Mouse (Mus musculus) heart, adult 2 months (tissue): ENCODE data around the gene Cd200. TPM values are rescaled to one million over a fixed set of nuclear protein-coding genes. Genes with fewer than 3 reads are reported as not detected.
"Not testable (repeated sequence)": the region's sequence is repeated elsewhere in the genome, so short reads cannot be mapped to it uniquely, and the experiment has no call there.

Experiments used
- DNase-seq, 2 experiments: peaks; one replicate each; pipeline ENCODE4 v3.0.0; 2021
- H3K27ac ChIP-seq: fragments of 200-600 bp; 2 replicates; pipeline ENCODE4 v1.8.1; 2022
- H3K27me3 ChIP-seq: fragments of 200-500 bp; 2 replicates; pipeline ENCODE4 v1.6.1; 2012; ENCODE audit warnings: mild to moderate bottlenecking, low read length, inconsistent platforms, mixed read lengths; ENCODE audit not compliant: control insufficient read depth, insufficient read depth
- H3K36me3 ChIP-seq: fragments of 200-500 bp; 2 replicates; pipeline ENCODE4 v1.6.1; 2012; ENCODE audit warnings: low read length, inconsistent platforms; ENCODE audit not compliant: control insufficient read depth, insufficient read depth
- H3K4me1 ChIP-seq: fragments of 200-500 bp; 2 replicates; pipeline ENCODE4 v1.6.1; 2011; ENCODE audit warnings: low read length; ENCODE audit not compliant: control insufficient read depth, insufficient read depth
- H3K4me3 ChIP-seq: fragments of 200-600 bp; 2 replicates; pipeline ENCODE4 v1.8.1; 2022
- H3K79me2 ChIP-seq: fragments of 200-500 bp; replicated peaks from 2 replicates; pipeline ENCODE4 v1.6.1; 2012; ENCODE audit warnings: mild to moderate bottlenecking, inconsistent platforms, low read length, moderate library complexity, mixed read lengths; ENCODE audit not compliant: control insufficient read depth, insufficient read depth
- H3K9ac ChIP-seq: fragments of 200-500 bp; 2 replicates; pipeline ENCODE4 v1.6.1; 2012; ENCODE audit warnings: low read depth, mild to moderate bottlenecking, control low read depth, inconsistent platforms, low read length, mixed read lengths
- CTCF ChIP-seq: fragments of 200-600 bp; IDR thresholded peaks from 2 replicates; pipeline ENCODE4 v1.8.1; 2022; ENCODE audit warnings: antibody characterized with exemption, mild to moderate bottlenecking, moderate library complexity
- EP300 ChIP-seq: fragments of 200-500 bp; IDR thresholded peaks from 2 replicates; pipeline ENCODE4 v1.6.1; 2011; ENCODE audit warnings: low read depth, low read length, control low read depth; ENCODE audit not compliant: insufficient read depth
- POLR2A ChIP-seq: fragments of 200-500 bp; IDR thresholded peaks from 2 replicates; pipeline ENCODE4 v1.6.1; 2011; ENCODE audit warnings: mild to moderate bottlenecking, low read depth, low read length, control low read depth; ENCODE audit not compliant: insufficient read depth
- WGBS: fragments of 180-500 bp; shearing (Covaris S2); methylation state at CpG from one replicate; pipeline ENCODE4 v1.1.7; 2018; 5-methylcytosine and 5-hydroxymethylcytosine counted together
- intact Hi-C: fragments of 180-260 bp; cut with DNase I; formaldehyde crosslinking; loops from one replicate; pipeline ENCODE4 v1.15.1; 2025
- long read RNA-seq: library from polyadenylated mRNA; stranded (forward); transcript quantifications from one replicate; pipeline ENCODE4 v2.0.0, GENCODE M21; 2021
- polyA plus RNA-seq: library from polyadenylated mRNA; depleted of rRNA; stranded (reverse); fragments of >200 nt; gene quantifications from 2 replicates; pipeline ENCODE4 v1.2.3, GENCODE M21; 2012; rRNA removed
- total RNA-seq, 2 experiments: library from RNA; stranded (reverse); gene quantifications; 2 replicates each; pipeline ENCODE4 v1.2.3; 2021

Cd200 gene
- total RNA-seq (10 to 100 TPM; 63.6 to 69.3 TPM), polyA plus RNA-seq (90.0 and 99.3 TPM in 2 replicates)
- long read RNA-seq, transcript Cd200-202 (6 exons, 2,347 nt), result major isoform, 17 of 46 reads
- long read RNA-seq, transcript Cd200-210 (2 exons, 281 nt), result minor isoform, 8 of 46 reads
- long read RNA-seq, partial matches to known transcripts, result 1 of 46 reads
- long read RNA-seq, other reads (novel, unspliced or antisense), result 20 of 46 reads

DNA sequence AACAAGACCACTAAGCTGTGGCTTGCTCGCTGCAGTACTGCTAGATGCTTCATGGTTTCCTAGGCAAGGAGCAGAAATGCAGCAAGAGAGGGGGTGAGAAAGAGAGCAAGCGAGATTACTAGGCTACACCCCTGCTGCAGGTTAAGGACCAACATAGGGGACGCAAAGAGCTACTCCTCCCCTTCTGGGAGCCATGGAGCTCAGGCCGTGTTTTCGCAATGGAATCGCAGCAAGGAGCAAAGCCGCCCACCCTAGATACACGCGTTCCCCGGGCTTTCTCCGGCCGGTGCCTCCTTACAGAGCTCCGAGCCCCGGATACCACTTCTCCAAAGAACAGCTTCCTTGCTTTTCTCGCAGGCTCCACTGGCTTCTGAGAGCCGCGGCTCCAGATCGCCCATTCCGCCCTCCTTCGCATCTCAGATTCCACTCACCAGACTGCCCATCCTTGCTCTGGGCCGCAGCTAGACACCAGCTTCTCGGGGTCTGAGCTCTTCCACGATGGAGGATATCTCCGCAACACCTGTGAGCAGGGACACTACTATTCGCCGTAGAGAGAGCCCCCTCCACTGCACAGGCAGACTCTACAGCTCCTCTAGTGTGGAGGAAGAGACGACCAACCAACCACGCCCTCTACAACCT, at the start of gene Cd200:
Cd200 (minus strand) TSS at position 629 of the 639 bp plus-strand sequence.
- peaks cover 4% of the 10 kb centered on the region for H3K4me1 ChIP-seq
- TF ChIP-seq POLR2A (peak; percentile 98), EP300 (peak; percentile 68; the same call in 1 of the 2 replicates), CTCF (peak; percentile 61)
- intact Hi-C loops, result loop anchor here (2.0 to 5.0 kb wide), 2 partner anchors 61 to 78 kb away; no protein-coding TSS in a partner anchor
- DNase-seq, result peak; percentile 77 to 80
- peak within 1 kb of the TSS; percentile 96 for H3K9ac ChIP-seq
- peak within 1 kb of the TSS; percentile 97 for H3K27ac ChIP-seq
- 1% methylated on average over 28 of the region's 28 CpGs for WGBS
- H3K4me3 ChIP-seq, result peak within 1 kb of the TSS; percentile 79
- peaks cover 3% of the 10 kb centered on the region; the same call in 1 of the 2 replicates for H3K79me2 ChIP-seq
- no peaks in the 10 kb centered on the region for H3K27me3 ChIP-seq
- peaks cover 27% of the 10 kb centered on the region for H3K36me3 ChIP-seq

- intact Hi-C loops, result no loop called here
- Histone ChIP-seq H3K27me3 (no peaks in the 10 kb centered on the region), H3K27ac (no peak overlapping the region), H3K79me2 (no peaks in the 10 kb centered on the region), H3K4me1 (no peaks in the 10 kb centered on the region), H3K4me3 (no peak overlapping the region), H3K9ac (no peak overlapping the region), H3K36me3 (no peaks in the 10 kb centered on the region)
- no peak for DNase-seq
- TF ChIP-seq CTCF, result no peak
- no peak for TF ChIP-seq POLR2A
- no peak for TF ChIP-seq EP300
These were observed 45.9 kb upstream of the Cd200 start for GRCm38 (mm10) chr16:45454762-45455161.

GRCm38 (mm10) chr16:45437230-45437739, 28.4 kb upstream of the Cd200 start:
- intact Hi-C loops, result no loop called here
- H3K79me2 ChIP-seq, result no peaks in the 10 kb centered on the region
- H3K27me3 ChIP-seq, result no peaks in the 10 kb centered on the region
- 88% methylated on average over 1 of the region's 1 CpGs for WGBS
- no peak for TF ChIP-seq CTCF
- TF ChIP-seq POLR2A, result no peak
- TF ChIP-seq EP300, result no peak
- no peak overlapping the region for H3K4me3 ChIP-seq
- no peak overlapping the region for H3K27ac ChIP-seq
- H3K4me1 ChIP-seq, result no peaks in the 10 kb centered on the region
- no peak for DNase-seq
- H3K9ac ChIP-seq, result no peak overlapping the region
- H3K36me3 ChIP-seq, result no peaks in the 10 kb centered on the region

GRCm38 (mm10) chr16:45435591-45435990, 26.7 kb upstream of the Cd200 start:
- intact Hi-C loops, result no loop called here

DNA sequence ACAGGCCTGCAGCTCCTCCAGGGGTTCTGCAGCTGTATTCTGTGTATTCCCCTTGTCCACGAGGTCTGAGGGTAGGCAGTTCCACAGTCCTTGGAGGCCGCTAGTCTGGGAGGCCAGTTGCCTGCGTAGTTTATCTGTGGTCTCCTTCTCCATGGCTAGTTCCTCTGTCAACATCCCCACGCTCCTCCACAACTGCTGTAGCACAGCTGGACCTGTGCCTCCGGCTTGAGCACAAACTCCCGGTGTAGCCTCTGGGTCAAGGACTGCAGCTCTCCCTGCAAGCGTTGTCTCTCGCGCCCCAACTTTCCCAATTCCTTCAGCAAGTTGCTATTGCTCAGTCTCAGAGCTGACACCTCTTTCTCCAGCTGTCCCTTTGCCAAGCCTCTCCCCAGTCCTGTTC, 18.8 kb upstream of the Cd200 start:
- Histone ChIP-seq H3K4me1 (no peaks in the 10 kb centered on the region), H3K36me3 (no peaks in the 10 kb centered on the region), H3K4me3 (no peak overlapping the region), H3K27me3 (no peaks in the 10 kb centered on the region), H3K9ac (no peak overlapping the region), H3K27ac (no peak overlapping the region), H3K79me2 (no peaks in the 10 kb centered on the region)
- no peak for TF ChIP-seq CTCF
- no peak for TF ChIP-seq EP300
- TF ChIP-seq POLR2A, result no peak
- 75% methylated on average over 9 of the region's 9 CpGs for WGBS
- intact Hi-C loops, result no loop called here
- DNase-seq, result peak in 1 of 2 experiments; percentile 29

More at GRCm38 (mm10) chr16:45435591-45435990, 26.7 kb upstream of the Cd200 start:
- H3K4me3 ChIP-seq, result no peak overlapping the region
- DNase-seq, result no peak
- no peaks in the 10 kb centered on the region for H3K4me1 ChIP-seq
- H3K27me3 ChIP-seq, result no peaks in the 10 kb centered on the region
- no peaks in the 10 kb centered on the region for H3K36me3 ChIP-seq
- H3K27ac ChIP-seq, result no peak overlapping the region
- no peak for TF ChIP-seq EP300
- TF ChIP-seq POLR2A, result no peak
- TF ChIP-seq CTCF, result no peak
- H3K79me2 ChIP-seq, result no peaks in the 10 kb centered on the region
- H3K9ac ChIP-seq, result no peak overlapping the region

GRCm38 (mm10) chr16:45413497-45413896, 4.6 kb upstream of the Cd200 start:
- H3K36me3 ChIP-seq, result no peaks in the 10 kb centered on the region
- H3K27ac ChIP-seq, result no peak overlapping the region
- H3K27me3 ChIP-seq, result no peaks in the 10 kb centered on the region
- no peaks in the 10 kb centered on the region; the same call in 1 of the 2 replicates for H3K4me1 ChIP-seq
- H3K9ac ChIP-seq, result no peak overlapping the region
- TF ChIP-seq CTCF (peak; percentile 76), POLR2A (no peak)
- no peak for DNase-seq
- intact Hi-C loops, result loop anchor here (1.0 kb wide), 2 partner anchors 130 to 216 kb away; no protein-coding TSS in a partner anchor
- H3K4me3 ChIP-seq, result no peak overlapping the region
- H3K79me2 ChIP-seq, result no peaks in the 10 kb centered on the region

GRCm38 (mm10) chr16:45409064-45409446, 202 bp upstream of the Cd200 start:
- intact Hi-C loops, result loop anchor here (2.0 to 5.0 kb wide), 2 partner anchors 62 to 78 kb away; no protein-coding TSS in a partner anchor
- peak overlapping the region; percentile 96 for H3K9ac ChIP-seq
- WGBS, result 14% methylated on average over 7 of the region's 7 CpGs
- peaks cover 27% of the 10 kb centered on the region for H3K36me3 ChIP-seq
- not testable (repeated sequence) for H3K4me1 ChIP-seq, DNase-seq, H3K27me3 ChIP-seq, H3K79me2 ChIP-seq
- H3K27ac ChIP-seq, result peak overlapping the region; percentile 97
- peak overlapping the region; percentile 79 for H3K4me3 ChIP-seq
